Mouse (Mus musculus): Measurements from ENCODE around the gene Pdzd4. TPM values are rescaled to one million over a fixed set of nuclear protein-coding genes. Genes with fewer than 3 reads are reported as not detected.

The Pdzd4 gene
- total RNA-seq, 1 experiment = 55.2 TPM

- Histone ChIP-seq H3K9ac (ENCODE audit: insufficient read depth, low read depth, low read length, poor library complexity, severe bottlenecking) (peak overlapping the region; percentile 91), H3K4me1 (ENCODE audit: control insufficient read depth in 2 of 2, insufficient read depth in 2 of 2, low read length in 2 of 2, poor library complexity in 1 of 2) (peaks cover 2 to 3% of the 10 kb centered on the region in 2 experiments; a peak in 2 of 4 replicates), H3K27ac (ENCODE audit: insufficient read depth, low read depth, low read length, poor library complexity, severe bottlenecking) (peak overlapping the region; percentile 95; the same call in 1 of the 2 replicates), H3K9me3 (ENCODE audit: control insufficient read depth, insufficient read depth, low read depth, low read length) (no peaks in the 10 kb centered on the region), H3K4me3 (ENCODE audit: insufficient read depth in 1 of 2, low read depth in 1 of 2, low read length in 2 of 2, poor library complexity in 1 of 2, severe bottlenecking in 1 of 2) (peak overlapping the region; percentile 89 to 92), H3K36me3 (ENCODE audit: control insufficient read depth, insufficient read depth, low read length, poor library complexity, severe bottlenecking) (peaks cover 20% of the 10 kb centered on the region)
- TF ChIP-seq CHD2 (IDR thresholded peaks at IDR 0.05; ENCODE audit: low read depth, low read length) (no peak), ZNF384 (IDR thresholded peaks at IDR 0.05; ENCODE audit: low read depth, low read length) (no peak), MAFK (IDR thresholded peaks at IDR 0.05; ENCODE audit: insufficient read depth, low read depth, low read length) (no peak), ZC3H11A (IDR thresholded peaks at IDR 0.05; ENCODE audit: borderline replicate concordance, low read depth, low read length) (no peak), HCFC1 (IDR thresholded peaks at IDR 0.05; ENCODE audit: borderline replicate concordance, insufficient read depth, low read length) (no peak)
- DNase-seq (ENCODE audit: low read depth, low spot score) = no peak
- in situ Hi-C loops (cut with MboI; ENCODE audit: low sequenced_read_pairs in 2 of 2, unreplicated experiment in 2 of 2) = no loop called here
Observed at GRCm38 (mm10) chrX:73785666-73786065, 39.1 kb downstream of the Pdzd4 start.

- DNase-seq (ENCODE audit: low read depth, low spot score) = no peak
- Histone ChIP-seq H3K27ac (ENCODE audit: insufficient read depth, low read depth, low read length, poor library complexity, severe bottlenecking) (no peak overlapping the region), H3K9me3 (ENCODE audit: control insufficient read depth, insufficient read depth, low read depth, low read length) (no peaks in the 10 kb centered on the region), H3K4me3 (ENCODE audit: insufficient read depth in 1 of 2, low read depth in 1 of 2, low read length in 2 of 2, poor library complexity in 1 of 2, severe bottlenecking in 1 of 2) (no peak overlapping the region), H3K36me3 (ENCODE audit: control insufficient read depth, insufficient read depth, low read length, poor library complexity, severe bottlenecking) (peaks cover 35% of the 10 kb centered on the region), H3K9ac (ENCODE audit: insufficient read depth, low read depth, low read length, poor library complexity, severe bottlenecking) (no peak overlapping the region), H3K4me1 (ENCODE audit: control insufficient read depth in 2 of 2, insufficient read depth in 2 of 2, low read length in 2 of 2, poor library complexity in 1 of 2) (peaks cover 2% of the 10 kb centered on the region in 2 experiments; a peak in 1 of 4 replicates)
- no peak for TF ChIP-seq ZC3H11A (IDR thresholded peaks at IDR 0.05; ENCODE audit: borderline replicate concordance, low read depth, low read length)
- TF ChIP-seq CHD2 (IDR thresholded peaks at IDR 0.05; ENCODE audit: low read depth, low read length) = no peak
- no peak for TF ChIP-seq ZNF384 (IDR thresholded peaks at IDR 0.05; ENCODE audit: low read depth, low read length)
- TF ChIP-seq HCFC1 (IDR thresholded peaks at IDR 0.05; ENCODE audit: borderline replicate concordance, insufficient read depth, low read length) = no peak
- TF ChIP-seq MAFK (IDR thresholded peaks at IDR 0.05; ENCODE audit: insufficient read depth, low read depth, low read length) = no peak
- in situ Hi-C loops (cut with MboI; ENCODE audit: low sequenced_read_pairs in 2 of 2, unreplicated experiment in 2 of 2) = no loop called here
Observed at GRCm38 (mm10) chrX:73782227-73782626, 42.5 kb downstream of the Pdzd4 start.

GRCm38 (mm10) chrX:73774802-73775483 lies 49.8 kb downstream of the Pdzd4 start:
- Histone ChIP-seq H3K9me3 (ENCODE audit: control insufficient read depth, insufficient read depth, low read depth, low read length) (no peaks in the 10 kb centered on the region), H3K4me1 (ENCODE audit: control insufficient read depth in 2 of 2, insufficient read depth in 2 of 2, low read length in 2 of 2, poor library complexity in 1 of 2) (no peaks in the 10 kb centered on the region), H3K36me3 (ENCODE audit: control insufficient read depth, insufficient read depth, low read length, poor library complexity, severe bottlenecking) (peaks cover 30% of the 10 kb centered on the region), H3K27ac (ENCODE audit: insufficient read depth, low read depth, low read length, poor library complexity, severe bottlenecking) (no peak overlapping the region), H3K9ac (ENCODE audit: insufficient read depth, low read depth, low read length, poor library complexity, severe bottlenecking) (no peak overlapping the region), H3K4me3 (ENCODE audit: insufficient read depth in 1 of 2, low read depth in 1 of 2, low read length in 2 of 2, poor library complexity in 1 of 2, severe bottlenecking in 1 of 2) (no peak overlapping the region)
- no peak for DNase-seq (ENCODE audit: low read depth, low spot score)
- TF ChIP-seq CHD2 (IDR thresholded peaks at IDR 0.05; ENCODE audit: low read depth, low read length) (no peak), ZC3H11A (IDR thresholded peaks at IDR 0.05; ENCODE audit: borderline replicate concordance, low read depth, low read length) (no peak), ZNF384 (IDR thresholded peaks at IDR 0.05; ENCODE audit: low read depth, low read length) (no peak), HCFC1 (IDR thresholded peaks at IDR 0.05; ENCODE audit: borderline replicate concordance, insufficient read depth, low read length) (no peak), MAFK (IDR thresholded peaks at IDR 0.05; ENCODE audit: insufficient read depth, low read depth, low read length) (no peak)
- in situ Hi-C loops (cut with MboI; ENCODE audit: low sequenced_read_pairs in 2 of 2, unreplicated experiment in 2 of 2) = no loop called here

- Histone ChIP-seq H3K4me3 (ENCODE audit: insufficient read depth in 1 of 2, low read depth in 1 of 2, low read length in 2 of 2, poor library complexity in 1 of 2, severe bottlenecking in 1 of 2) (no peak within 1 kb of the TSS), H3K9ac (ENCODE audit: insufficient read depth, low read depth, low read length, poor library complexity, severe bottlenecking) (no peak within 1 kb of the TSS), H3K36me3 (ENCODE audit: control insufficient read depth, insufficient read depth, low read length, poor library complexity, severe bottlenecking) (peaks cover 24% of the 10 kb centered on the region), H3K9me3 (ENCODE audit: control insufficient read depth, insufficient read depth, low read depth, low read length) (no peaks in the 10 kb centered on the region), H3K27ac (ENCODE audit: insufficient read depth, low read depth, low read length, poor library complexity, severe bottlenecking) (no peak within 1 kb of the TSS), H3K4me1 (ENCODE audit: control insufficient read depth in 2 of 2, insufficient read depth in 2 of 2, low read length in 2 of 2, poor library complexity in 1 of 2) (no peaks in the 10 kb centered on the region)
- in situ Hi-C loops (cut with MboI; ENCODE audit: low sequenced_read_pairs in 2 of 2, unreplicated experiment in 2 of 2) = no loop called here
- DNase-seq (ENCODE audit: low read depth, low spot score) = no peak
- TF ChIP-seq HCFC1 (IDR thresholded peaks at IDR 0.05; ENCODE audit: borderline replicate concordance, insufficient read depth, low read length) = no peak
- TF ChIP-seq ZNF384 (IDR thresholded peaks at IDR 0.05; ENCODE audit: low read depth, low read length) = no peak
- no peak for TF ChIP-seq ZC3H11A (IDR thresholded peaks at IDR 0.05; ENCODE audit: borderline replicate concordance, low read depth, low read length)
- TF ChIP-seq CHD2 (IDR thresholded peaks at IDR 0.05; ENCODE audit: low read depth, low read length) = no peak
- no peak for TF ChIP-seq MAFK (IDR thresholded peaks at IDR 0.05; ENCODE audit: insufficient read depth, low read depth, low read length)
Observed at GRCm38 (mm10) chrX:73774168-73774760, 50.5 kb downstream of the Pdzd4 start, which contains the start of gene Srpk3. Gene Srpk3, plus strand, starts transcription at chrX:73774405.

Data from ES-E14 (cell line).